Mouse (Mus musculus): ENCODE data around the gene AC124502.3.
A peak's percentile ranks its signal among the peaks of the same experiment; 100 is the strongest.
"Not testable (repeated sequence)": the region's sequence is repeated elsewhere in the genome, so short reads cannot be mapped to it uniquely, and the experiment has no call there.

Gene AC124502.3

DNA sequence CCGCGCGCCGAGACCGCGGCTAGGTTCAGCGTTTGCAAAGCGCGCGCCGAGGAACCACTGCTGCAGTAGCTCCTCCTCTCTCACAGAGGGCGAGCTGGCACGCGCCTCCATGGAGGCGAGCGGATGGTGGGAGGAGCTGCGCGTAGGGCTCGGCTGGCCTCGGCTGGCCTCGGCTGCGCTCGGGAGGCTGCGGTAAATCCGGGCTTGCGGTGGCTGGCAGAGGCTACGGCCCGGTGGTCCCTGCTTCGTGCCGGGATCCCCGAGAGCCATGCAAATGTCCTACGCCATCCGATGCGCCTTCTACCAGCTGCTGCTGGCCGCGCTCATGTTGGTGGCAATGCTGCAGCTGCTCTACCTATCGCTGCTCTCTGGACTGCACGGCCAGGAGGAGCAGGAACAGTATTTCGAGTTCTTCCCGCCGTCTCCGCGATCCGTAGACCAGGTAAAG lies at the start of gene AC124502.3, which contains the start of gene B4gat1:
Gene AC124502.3, plus strand, starts transcription at position 183 of the 448 bp plus-strand sequence.
Gene B4gat1, plus strand, starts transcription at position 118 of the 448 bp plus-strand sequence.
- peak; percentile 87 for DNase-seq

DNA sequence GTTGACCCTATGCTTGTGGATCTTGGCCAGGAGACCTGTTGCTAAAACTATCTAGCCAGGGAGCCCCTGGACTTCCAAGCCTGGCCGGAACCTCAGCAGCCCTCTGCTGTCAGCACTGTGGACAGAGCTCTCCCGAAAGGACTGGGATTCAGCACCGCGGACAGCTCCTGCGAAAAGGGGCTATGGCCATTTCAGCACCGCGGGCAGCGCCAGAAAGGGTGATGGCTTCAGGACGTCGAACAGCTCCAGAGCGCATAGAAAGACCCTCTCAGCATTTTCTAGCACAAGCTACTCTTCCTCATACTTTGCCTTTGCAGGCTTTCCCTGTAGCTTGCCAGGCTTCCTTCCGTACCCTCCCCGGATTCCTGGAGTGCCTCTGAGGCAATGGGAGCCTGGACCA lies 49.7 kb upstream of the AC124502.3 start:
- peak; percentile 69 for DNase-seq

DNA sequence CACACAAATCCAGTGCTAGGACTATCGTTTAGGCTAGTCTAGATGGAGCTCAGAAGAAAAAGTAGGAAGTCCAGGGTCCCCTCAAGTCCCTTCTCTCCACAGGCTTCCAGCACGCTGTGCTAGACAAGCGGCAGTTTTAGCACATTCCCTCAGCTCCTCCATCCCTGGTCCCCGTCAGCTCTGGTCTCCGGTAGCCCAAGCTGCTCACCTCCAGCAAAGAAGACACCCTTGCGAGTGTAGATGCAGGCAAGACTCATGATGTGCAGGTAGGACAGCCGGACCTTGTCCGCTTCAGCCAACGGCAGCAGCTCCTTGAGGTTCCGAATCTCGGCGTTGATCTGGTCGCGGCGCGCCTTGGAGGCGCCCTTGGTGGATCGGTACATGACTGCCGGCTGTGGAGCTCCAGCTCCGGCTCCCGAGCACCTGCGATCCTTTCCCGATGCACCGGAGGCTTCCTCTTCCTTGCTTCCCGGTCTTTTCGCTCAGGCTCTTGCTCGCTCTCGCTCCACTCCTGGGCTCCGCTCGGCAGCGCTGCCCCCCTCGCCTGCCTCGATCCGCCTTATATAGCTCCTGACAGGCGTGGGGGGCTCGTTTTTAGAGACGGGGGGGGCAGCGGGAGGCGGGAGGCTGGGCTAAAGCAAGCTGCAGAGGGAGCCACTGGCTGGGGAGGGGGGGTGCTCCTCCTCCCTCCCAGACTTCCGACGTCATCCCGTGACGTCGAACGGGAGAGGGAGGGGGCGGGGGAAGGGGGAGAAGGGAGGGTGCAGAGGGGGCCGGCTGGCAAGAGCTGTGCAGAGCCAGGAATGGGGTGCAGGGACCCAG lies 49.0 kb upstream of the AC124502.3 start:
- no peak for DNase-seq

DNA sequence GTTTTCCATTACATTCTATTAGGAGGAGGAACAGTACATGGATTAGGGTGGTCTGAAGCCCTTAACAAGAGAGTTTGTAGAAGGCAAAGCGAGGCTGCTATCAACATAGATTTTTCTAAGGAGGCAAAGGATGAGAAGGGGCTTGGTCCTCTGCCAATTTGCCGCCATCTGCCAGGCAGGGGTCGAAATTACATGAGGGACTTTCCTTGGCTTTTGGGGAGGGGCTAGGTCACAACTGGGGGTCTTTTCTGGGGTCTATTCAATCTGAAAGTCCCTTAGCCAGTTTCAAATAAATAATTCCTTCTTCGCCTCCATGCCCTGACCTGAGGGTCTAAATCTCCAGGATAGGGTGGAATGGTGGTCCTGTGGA lies 48.5 kb upstream of the AC124502.3 start, which contains the start of gene Npas4:
Gene Npas4, minus strand, starts transcription at position 61 of the 370 bp plus-strand sequence.
- DNase-seq = no peak

DNA sequence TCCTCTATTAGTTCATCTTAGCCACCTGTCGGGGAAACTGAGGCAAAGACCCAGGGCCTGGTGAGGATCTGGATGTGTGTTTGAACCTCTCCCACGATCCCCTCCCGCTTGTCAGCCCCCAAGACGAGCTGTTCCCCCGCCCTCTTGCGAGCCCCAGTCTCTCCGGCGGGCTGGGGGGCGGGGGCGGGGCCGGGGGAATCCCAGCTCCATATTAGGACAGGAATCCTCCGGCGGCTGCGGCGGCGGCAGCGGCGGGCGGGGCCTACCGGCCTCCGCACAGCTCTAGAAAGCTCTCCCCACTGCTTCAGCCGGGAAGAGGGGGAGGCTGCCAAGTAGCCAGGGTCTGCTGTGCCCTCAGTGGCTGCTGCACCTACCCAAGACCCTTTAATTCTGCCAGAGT lies 48.0 kb upstream of the AC124502.3 start:
- DNase-seq = no peak

DNA sequence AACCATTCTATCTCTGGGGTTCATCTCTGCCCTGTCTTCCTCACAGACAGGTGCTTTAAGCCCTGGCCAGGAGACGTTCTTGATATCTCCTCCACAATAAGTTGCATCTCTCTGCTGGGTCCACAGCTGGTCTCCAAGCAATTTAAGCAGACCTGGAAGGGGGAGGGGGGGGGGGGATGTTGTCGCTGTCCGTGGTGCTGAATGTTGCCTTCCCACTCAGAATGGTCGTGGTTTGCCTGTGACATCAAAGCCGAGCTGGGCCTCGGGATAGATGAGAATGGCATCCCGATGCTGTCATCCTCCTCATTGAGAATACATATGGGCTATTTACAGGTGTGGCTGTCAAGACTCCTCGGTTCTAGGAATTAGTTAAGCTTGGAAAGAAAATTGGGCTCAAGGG lies 46.3 kb upstream of the AC124502.3 start:
- no peak for DNase-seq

DNA sequence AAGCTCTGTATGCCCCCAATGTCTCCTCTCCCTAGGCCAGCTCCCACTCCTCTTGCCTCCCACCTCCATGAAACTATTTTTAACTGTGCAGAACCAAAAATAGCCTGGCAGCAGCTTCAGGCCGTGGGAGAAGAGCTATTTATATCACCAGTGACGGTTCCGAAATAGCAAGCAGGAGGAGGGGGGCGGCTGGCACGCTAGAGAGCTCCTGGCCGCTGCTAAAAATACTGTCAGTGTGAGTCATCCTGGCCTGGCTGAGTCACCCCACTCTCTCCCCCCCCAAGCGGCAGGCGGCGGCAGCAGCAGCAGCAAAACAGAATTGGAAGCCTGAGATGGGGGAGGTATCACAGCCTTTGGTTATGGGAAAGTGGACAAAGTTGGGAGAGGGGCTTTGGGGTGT lies 45.8 kb upstream of the AC124502.3 start:
- DNase-seq = no peak

DNA sequence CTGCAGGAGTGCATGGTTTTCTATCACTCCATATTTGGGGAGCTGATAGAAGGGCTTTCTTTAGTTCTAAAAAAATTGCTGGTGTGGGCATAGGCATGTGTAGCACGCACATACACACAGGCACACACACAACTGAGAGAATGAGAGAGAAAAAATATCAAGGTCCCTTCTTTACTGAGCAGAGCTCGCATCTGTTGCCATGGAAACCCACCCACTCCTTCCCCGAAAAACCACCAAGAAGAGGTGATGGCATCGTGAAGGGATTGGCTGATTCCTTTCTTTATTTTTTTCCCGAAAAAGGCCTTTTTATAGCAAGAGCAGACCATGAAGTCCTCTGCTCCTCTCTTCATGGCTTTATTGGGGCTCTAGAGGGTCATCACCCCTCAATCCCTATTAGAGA lies 44.6 kb upstream of the AC124502.3 start:
- DNase-seq = no peak

DNA sequence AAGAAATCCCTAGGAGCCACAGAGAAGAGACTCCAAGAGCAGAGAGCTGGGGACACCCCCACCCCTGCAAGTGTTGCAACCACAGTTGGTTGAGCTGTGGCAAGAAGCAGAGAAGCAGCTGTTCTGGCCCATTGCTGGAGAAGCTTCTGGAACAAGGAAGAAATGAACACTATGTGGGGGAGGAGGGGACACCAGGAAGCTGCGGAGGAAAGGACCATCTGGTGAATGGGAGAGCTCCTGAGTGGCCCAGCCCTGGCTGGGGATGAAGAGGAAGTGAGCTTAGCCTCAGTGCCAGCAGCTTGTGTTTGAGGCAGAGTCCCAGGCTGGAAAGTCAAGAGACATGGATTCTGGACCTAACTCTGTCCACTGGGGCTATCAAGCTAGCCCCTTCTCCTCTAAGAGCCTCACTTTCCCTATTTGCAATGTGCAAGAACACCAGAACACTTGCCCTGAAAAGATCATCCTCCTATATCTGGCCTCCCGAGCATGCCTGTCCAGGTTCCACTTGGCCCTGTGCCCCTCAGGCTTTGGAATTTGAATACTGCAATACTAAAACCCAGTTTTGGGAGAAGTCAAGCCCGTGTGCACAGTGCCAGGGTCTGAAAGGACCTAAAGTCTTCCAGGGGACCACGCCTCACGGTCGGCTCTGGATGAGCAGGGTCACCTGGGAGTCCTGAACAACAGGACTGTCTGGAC lies 39.1 kb upstream of the AC124502.3 start:
- DNase-seq = no peak

DNA sequence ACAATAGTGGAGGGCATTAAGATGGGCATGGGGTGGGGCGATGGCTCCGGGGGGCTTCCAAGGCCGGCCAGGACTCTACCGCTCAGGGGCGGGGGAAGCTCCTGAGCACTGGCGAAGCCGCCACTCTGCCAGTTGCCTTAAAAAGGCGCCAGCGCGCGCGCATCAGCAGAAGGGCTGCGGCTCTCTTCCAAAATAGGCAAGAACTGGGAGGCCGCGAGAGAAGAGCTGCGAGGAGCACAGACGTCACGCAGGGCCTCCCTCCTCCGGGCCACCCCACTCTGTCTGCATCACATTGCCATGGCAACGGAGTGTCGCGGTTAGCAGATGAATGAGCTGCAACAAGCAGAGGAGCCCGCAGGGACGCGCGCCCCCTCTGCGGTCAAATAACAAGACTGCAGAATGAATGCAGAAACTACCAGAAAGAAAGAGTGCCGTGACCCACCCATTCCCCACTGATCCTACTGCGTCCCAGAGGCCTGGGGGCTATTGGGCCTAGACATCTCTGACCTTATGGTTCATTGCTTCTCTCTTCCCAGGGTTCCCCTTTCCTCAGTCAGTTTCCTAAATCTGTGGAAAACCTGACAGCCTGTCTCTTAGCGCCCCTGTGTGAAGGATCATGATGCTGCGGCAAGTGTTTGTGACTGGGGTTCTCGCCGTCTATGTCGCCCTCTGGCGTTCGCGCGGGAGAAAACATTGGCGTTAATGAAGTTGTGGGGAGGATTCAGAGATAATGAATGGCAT lies 36.9 kb upstream of the AC124502.3 start:
- peak; percentile 43 for DNase-seq

DNA sequence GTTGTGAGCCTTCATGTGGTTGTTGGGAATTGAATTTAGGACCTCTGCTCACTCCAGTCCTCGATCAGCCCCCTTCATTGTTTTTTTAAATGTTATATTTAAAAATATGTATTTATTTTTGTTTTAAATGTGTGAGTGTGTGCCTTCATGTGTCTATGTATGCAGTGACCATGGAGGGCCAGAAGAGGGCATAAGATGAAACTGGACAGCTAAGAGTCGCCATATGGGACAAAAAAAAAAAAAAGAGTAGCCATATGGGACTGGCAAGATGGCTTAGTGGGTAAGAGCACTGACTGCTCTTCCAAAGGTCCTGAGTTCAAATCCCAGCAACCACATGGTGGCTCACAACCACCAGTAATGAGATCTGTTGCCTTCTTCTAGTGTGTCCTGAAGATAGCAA lies 35.0 kb upstream of the AC124502.3 start:
- not testable (repeated sequence) for DNase-seq

DNA sequence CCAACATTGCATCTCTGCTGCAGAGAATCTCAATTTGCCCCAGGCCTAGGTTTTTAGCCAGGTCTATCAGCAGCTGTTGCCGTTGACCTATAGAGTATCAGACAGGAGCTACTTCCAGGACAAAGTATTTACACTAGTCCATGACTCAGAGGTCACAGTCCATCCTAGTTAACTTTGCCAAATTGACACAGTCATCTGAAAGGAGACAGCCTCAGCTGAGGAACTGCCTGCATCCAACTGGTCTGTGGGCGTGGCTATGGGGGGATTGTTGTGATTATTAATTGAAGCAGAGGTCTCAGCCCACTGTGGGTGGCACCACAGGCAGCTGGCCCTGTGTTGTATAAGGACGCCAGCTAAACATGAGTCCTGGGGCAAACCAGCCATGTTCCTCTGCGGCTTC lies 33.8 kb upstream of the AC124502.3 start:
- DNase-seq = no peak

DNA sequence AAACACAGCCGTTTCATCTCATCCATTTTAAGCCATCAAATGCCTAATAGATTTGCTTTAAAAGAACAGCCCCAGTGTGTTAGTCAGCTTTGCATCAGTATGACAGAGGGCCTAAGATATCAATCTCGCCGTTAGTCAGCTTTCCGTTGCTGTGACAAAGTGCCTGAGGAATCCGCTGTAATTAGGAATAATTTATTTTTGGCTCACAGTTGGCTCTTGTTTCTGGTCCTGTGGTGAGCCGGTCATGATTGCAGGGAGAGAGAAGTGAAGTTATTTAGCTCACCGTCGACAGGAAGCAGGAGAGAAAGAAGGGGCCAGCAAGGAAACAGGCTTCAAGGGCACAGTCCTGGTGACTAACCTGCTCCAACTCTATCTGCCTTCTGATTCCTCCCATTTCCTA lies 25.6 kb upstream of the AC124502.3 start:
- no peak for DNase-seq

DNA sequence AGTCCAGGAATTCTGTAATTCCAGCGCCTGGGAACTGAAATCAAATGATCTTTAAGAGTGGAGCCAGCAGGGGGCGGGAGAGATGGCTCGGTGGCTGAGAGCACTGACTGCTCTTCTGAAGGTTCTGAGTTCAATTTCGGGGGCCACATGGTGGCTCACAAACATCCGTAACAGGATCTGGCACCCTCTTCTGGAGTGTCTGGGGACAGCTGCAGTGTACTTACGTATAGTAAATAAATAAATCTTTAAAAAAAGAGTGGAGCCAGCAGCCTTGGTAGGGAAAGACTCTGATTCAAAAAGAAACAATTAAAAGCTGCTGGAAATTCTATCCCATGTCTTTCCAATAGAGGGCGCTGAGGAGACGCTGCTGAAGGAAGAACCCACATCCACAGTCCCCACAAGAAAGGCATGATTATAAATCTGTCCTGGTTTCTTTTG lies 23.7 kb upstream of the AC124502.3 start:
- DNase-seq = peak; percentile 37

DNA sequence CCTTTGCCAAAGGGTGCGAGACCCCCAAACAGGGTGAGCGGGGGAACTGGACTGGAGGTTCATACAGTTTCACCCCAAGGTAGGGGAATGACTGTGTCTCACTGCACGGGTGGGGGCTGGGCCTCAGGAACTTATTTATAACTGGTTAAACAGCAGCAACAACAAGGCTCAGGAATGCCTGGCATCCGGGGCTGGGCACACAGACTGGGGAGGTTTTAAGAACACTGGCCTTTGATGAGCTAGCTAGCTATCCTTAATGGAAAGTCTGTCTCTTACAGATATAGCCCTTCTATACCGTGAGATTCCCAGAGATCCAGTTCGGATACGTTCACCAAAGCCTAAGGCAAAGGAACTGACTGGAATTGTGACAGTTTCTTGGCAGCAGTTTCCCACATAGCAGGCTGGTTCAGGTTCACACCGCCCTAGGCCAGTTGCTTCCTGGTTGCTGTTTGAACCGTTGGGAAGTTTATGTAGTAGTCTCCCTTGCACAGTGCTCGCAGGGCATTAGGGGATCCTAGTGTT lies 22.4 kb upstream of the AC124502.3 start:
- peak; percentile 76 for DNase-seq

DNA sequence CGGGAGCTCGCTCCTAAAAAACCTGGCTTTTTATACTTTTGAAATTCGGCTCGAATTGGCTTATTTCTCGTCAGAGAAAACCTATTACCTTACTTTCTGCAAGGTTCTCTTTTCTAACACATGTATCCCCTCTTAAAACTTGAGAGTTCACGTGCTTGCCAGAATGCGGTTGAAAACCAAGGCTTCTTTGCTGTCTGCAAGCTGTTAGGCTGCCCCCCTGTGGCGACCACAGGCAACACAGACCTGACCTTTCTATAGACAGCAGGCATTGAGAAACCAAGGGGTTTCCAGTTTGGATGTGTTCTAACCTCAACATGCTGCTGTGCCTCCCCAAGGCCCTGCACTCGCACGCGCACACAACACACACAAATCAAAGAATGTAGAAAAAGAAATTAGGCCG lies 21.9 kb upstream of the AC124502.3 start:
- peak; percentile 60 for DNase-seq

DNA sequence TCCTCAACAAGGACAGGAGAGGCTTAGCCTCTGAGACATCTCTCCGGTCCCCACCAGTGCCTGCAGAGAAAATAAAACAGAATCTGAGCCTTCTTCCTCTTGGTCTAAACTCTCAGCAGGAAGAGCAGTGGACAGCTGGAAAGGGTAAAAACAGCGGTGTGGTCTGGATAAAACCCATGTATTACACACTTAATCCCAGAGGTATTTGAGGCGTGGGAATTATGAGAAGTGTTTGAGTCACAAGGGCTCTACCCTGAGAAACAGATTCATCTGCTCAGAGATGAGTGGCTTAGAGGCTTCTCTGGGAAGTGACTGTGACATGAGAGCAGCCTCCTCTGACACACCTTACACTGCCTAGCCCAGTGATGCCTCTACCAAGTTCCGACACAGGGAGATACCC lies 21.1 kb upstream of the AC124502.3 start:
- no peak for DNase-seq

DNA sequence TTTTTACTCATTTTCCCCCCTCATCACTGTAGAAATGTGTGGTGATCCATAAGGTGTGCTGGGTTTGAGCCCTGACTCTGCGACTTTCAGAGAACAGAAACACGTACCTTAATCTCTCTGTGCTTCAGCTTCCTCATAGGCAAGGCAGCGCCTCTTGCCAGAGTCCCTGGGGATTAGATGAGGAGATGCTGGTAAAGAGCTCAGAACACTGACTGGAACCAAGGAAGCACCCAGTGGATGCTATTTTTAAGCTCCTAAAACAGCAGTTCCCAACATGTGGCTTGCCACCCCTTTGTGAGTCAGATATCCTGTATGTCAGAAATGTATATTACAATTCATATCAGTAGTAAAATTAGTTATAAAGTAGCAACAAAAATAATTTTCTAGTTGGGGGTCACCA lies 20.5 kb upstream of the AC124502.3 start:
- DNase-seq = no peak

DNA sequence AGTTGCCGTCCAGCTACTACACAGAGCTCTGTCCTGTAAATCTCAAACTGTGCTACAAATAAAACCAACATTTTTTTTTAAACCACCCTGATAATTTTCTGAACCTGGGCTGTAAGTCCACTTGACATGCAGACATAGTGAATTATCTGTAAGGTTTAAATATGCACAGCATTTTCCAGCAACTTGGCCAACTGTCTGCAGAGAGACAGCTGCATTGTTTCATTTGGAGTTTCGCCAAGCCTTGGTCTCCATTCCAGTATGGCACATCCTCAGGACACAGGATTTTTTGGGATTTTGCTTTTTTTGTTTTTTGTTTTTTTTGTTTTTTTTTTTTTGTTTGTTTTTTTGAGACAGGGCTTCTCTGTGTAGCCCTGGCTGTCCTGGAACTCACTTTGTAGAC lies 17.3 kb upstream of the AC124502.3 start:
- DNase-seq = no peak

DNA sequence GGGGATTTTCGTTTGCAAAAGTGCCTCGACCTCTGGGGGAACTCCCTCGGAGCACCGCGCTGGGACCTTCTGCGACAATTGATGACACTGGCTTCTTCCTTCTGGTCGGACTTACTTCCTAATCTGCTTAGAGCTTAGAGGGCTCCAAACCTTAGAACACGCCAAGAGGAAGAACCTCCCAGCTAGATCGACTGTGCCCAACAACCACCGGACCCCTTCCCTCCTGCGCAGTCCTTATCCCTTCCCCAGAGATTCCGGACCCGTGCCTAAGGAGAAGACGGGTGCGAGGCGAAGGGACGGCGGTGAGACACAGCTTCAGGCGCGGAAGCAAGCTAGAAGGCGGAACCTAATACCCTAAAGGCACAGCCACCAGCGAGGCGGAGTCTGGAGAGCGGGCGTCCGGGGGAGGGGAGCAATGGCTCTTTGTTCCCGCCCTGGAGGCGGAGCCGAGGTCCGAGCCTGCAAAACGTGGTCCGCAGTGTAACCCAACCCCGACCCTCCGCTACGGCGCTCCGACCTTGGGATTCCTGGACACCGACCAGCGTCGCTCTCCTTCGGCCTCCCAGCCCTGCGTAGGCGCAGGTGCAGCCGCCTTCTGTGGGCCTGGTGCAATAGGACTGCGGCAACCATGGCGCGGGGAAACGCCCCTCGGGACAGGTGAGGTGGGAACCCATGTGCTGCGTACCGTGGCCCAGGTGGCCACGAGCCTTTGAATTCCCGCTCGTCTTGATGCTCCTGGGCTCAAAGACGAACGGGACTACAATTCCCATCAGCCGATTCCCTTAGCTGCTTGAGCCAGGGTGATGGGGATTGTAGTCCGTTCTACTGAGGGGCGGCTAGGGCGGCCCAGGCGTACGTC lies 14.8 kb upstream of the AC124502.3 start, which contains the start of gene Slc29a2:
Gene Slc29a2, plus strand, starts transcription at position 240 of the 859 bp plus-strand sequence.
- peak; percentile 93 for DNase-seq

DNA sequence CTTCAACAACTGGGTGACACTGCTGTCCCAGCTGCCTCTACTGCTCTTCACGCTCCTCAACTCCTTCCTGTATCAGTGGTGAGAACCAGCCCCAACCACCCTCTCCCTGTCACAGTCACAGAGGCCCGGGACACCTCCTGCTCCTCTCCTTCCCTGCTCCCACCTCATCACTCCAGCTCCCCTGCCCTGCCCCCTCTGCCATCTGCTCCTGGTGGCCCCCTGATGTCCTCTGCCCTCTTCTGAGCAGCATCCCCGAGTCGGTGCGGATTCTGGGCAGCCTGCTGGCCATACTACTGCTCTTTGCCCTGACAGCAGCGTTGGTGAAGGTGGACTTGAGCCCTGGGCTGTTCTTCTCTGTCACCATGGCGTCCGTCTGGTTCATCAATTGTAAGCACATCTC lies 12.6 kb upstream of the AC124502.3 start:
- DNase-seq = no peak

DNA sequence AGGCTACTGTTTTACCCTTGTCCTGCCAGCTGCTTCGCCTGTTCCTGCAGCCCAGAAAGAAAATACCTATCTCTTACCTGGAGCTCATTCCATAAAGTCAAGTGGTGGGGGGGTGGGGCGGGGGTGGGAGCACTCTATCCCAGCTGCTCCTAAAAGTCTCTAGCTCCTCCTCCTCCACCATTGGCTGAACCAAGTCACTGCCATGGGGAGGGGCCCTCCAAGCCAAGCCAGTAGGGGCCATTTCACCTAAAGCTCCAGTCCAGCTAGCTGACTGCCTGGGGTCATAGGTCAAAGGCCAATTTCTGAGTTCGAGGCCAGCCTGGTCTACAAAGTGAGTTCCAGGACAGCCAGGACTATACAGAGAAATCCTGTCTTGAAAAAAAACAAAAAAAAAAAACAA lies 6.0 kb upstream of the AC124502.3 start:
- no peak for DNase-seq

Data from kidney, adult 11 months (tissue).